Mouse (Mus musculus) small intestine, adult 2 months (tissue): ENCODE results near the gene Rarg. TPM values are rescaled to one million over a fixed set of nuclear protein-coding genes. Genes with fewer than 3 reads are reported as not detected.

ENCODE experiments used
- H3K27ac ChIP-seq: fragments of 200-500 bp; 2 replicates; pipeline ENCODE4 v1.5.1; 2012; ENCODE audit warnings: low read depth, low read length, control low read depth, inconsistent platforms; ENCODE audit not compliant: insufficient read depth
- H3K27me3 ChIP-seq: fragments of 200-500 bp; 2 replicates; pipeline ENCODE4 v1.6.1; 2012; ENCODE audit warnings: mild to moderate bottlenecking, moderate library complexity, low read length, inconsistent platforms; ENCODE audit not compliant: control insufficient read depth, insufficient read depth
- H3K36me3 ChIP-seq: fragments of 200-500 bp; 2 replicates; pipeline ENCODE4 v1.6.1; 2012; ENCODE audit warnings: mild to moderate bottlenecking, low read length, control low read depth, inconsistent platforms; ENCODE audit not compliant: control insufficient read depth, insufficient read depth
- H3K4me1 ChIP-seq: fragments of 200-500 bp; 2 replicates; pipeline ENCODE4 v1.6.1; 2012; ENCODE audit warnings: low read length, inconsistent platforms, mixed read lengths; ENCODE audit not compliant: control insufficient read depth, insufficient read depth, insufficient read length
- H3K4me3 ChIP-seq: fragments of 200-500 bp; 2 replicates; pipeline ENCODE4 v1.5.1; 2012; ENCODE audit warnings: low read depth, mild to moderate bottlenecking, control low read depth, inconsistent platforms, low read length, moderate library complexity
- CTCF ChIP-seq: fragments of 200-500 bp; IDR thresholded peaks from 2 replicates; pipeline ENCODE4 v1.5.1; 2012; ENCODE audit warnings: low read depth, mild to moderate bottlenecking, control low read depth, inconsistent platforms, low read length, moderate library complexity, mixed read lengths; ENCODE audit not compliant: insufficient replicate concordance, insufficient read length; ENCODE audit errors: extremely low read depth
- POLR2A ChIP-seq: fragments of 200-500 bp; IDR thresholded peaks from 2 replicates; pipeline ENCODE4 v1.6.1; 2012; ENCODE audit warnings: low read depth, mild to moderate bottlenecking, control low read depth, inconsistent platforms, low read length, moderate library complexity
- WGBS: fragments of 180-500 bp; shearing (Covaris S2); methylation state at CpG from one replicate; pipeline ENCODE4 v1.1.7; 2018; 5-methylcytosine and 5-hydroxymethylcytosine counted together
- polyA plus RNA-seq: library from polyadenylated mRNA; depleted of rRNA; stranded (reverse); fragments of >200 nt; gene quantifications from 2 replicates; pipeline ENCODE4 v1.2.3, GENCODE M21; 2012

The Rarg gene
- polyA plus RNA-seq, 1 experiment, result 6.7 TPM

DNA sequence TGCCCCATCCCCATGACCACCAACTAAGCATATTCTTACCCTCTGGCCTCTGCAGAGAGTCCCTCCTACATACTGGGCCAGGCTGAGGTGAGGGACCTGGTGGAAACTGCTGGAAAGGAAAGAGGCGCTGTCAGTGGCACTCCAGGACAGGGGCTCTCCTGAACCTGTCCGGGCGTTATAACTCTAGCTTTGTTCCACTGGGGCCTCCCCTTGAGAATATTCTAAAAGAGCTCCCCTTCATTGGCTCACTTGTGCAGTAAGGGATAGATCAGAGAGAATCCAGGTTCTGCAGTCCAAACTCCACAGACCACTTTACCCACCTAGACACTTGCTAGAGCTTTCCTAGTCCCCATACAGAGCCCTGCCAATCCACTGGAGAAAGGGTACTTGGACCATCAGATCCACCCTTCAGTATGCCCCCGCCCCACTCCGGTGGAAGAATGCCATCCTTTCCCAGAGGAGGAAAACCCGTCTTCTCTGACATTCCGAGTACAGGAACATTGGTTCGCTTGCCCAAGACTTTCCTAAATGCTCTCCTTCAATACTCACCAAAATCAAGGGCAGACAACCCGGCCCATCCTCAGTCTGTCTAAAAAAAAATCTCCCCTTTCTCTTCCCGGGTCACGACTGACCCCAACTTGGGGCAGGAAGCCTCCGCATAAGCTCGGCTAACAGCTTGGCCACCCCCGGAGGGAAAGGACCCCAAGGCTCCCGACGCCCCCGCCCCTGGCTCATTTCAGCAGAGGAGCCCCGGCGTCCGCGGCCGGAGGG is 701 bp downstream of the Rarg start:
- TF ChIP-seq POLR2A (no peak), CTCF (no peak)
- Histone ChIP-seq H3K36me3 (no peaks in the 10 kb centered on the region), H3K27ac (no peak overlapping the region), H3K4me1 (peaks cover 3% of the 10 kb centered on the region), H3K27me3 (peaks cover 14% of the 10 kb centered on the region), H3K4me3 (peak overlapping the region; percentile 70)
- WGBS, result 23% methylated on average over 22 of the region's 22 CpGs

- H3K27ac ChIP-seq, result no peak overlapping the region
- TF ChIP-seq POLR2A (no peak), CTCF (no peak)
- no peaks in the 10 kb centered on the region for H3K36me3 ChIP-seq
- peaks cover 14% of the 10 kb centered on the region for H3K27me3 ChIP-seq
- peaks cover 3% of the 10 kb centered on the region for H3K4me1 ChIP-seq
- 56% methylated on average over 14 of the region's 14 CpGs for WGBS
- H3K4me3 ChIP-seq, result no peak overlapping the region
Observed at GRCm38 (mm10) chr15:102255547-102256255, 1.6 kb downstream of the Rarg start.

DNA sequence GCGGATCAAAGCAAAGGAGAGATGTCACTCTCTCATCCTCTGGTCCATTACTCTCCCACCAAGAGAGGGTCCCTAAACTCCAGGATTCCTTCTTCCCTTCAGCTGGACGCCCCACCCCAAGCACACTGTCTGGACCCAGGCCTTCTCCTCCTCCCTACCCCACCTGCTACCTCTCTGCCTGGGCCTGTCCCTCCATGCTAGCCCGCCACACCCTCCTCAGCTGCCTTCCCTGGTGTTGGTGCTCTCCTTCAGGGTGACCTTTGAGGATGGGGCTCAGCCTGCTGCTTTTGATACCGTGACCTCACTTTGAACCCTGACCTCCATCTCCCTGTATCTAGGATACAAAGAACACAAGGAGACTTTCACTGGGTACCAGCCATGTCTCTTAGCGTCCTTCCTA is 6.8 kb downstream of the Rarg start:
- Histone ChIP-seq H3K27me3 (peaks cover 6% of the 10 kb centered on the region), H3K36me3 (no peaks in the 10 kb centered on the region), H3K27ac (no peak overlapping the region), H3K4me1 (peaks cover 2% of the 10 kb centered on the region), H3K4me3 (no peak overlapping the region)
- WGBS, result 50% methylated on average over 5 of the region's 5 CpGs
- no peak for TF ChIP-seq CTCF
- TF ChIP-seq POLR2A, result no peak

DNA sequence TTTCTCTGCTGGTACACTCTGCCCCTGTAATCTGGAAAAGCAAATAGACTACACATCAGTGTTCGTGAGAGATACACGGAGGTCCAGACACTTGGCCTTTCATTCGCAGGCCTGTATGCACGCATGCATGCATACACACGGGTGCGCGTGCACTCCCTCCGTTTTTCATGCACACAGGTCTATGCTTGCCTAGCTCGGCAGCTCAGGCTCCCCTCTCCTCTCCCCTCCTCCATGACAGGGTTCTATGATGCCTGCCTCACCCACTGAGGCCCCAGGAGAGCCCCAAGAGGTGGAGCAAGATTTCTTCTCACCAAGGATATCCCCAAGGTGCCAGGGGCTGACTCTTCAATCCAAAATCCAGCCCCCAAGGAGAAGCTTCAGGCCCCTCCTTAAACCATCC is 7.3 kb downstream of the Rarg start:
- Histone ChIP-seq H3K27me3 (peaks cover 6% of the 10 kb centered on the region), H3K27ac (no peak overlapping the region), H3K36me3 (no peaks in the 10 kb centered on the region), H3K4me3 (no peak overlapping the region), H3K4me1 (peaks cover 4% of the 10 kb centered on the region)
- TF ChIP-seq POLR2A (no peak), CTCF (no peak)
- WGBS, result 53% methylated on average over 9 of the region's 9 CpGs

DNA sequence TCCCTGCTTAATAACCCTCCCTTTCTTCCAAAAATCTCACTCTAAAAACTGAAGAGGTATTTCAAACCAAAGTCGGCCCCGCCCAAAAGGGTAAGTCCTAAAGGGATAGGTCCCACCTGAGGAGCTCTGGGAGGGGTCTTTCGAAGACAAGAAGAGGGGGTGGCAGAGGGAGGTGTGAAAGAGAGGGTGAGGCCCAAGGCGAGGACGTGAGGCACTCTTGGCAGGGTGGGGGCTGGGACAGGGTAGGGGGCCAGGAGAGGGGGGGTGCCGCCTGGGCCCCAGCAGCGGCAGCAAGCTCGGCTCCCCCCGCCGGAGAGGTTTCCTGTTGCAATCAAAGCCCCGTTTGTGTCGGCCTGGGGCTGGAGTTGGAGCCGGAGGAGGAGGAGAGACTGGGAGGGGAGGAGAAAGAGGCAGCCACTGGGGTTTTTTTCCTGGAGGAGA is 8.0 kb downstream of the Rarg start:
- H3K27me3 ChIP-seq, result peaks cover 6% of the 10 kb centered on the region
- H3K4me3 ChIP-seq, result no peak overlapping the region
- H3K27ac ChIP-seq, result no peak overlapping the region
- WGBS, result 12% methylated on average over 13 of the region's 13 CpGs
- H3K36me3 ChIP-seq, result no peaks in the 10 kb centered on the region
- H3K4me1 ChIP-seq, result peaks cover 4% of the 10 kb centered on the region
- TF ChIP-seq CTCF, result no peak
- TF ChIP-seq POLR2A, result no peak

DNA sequence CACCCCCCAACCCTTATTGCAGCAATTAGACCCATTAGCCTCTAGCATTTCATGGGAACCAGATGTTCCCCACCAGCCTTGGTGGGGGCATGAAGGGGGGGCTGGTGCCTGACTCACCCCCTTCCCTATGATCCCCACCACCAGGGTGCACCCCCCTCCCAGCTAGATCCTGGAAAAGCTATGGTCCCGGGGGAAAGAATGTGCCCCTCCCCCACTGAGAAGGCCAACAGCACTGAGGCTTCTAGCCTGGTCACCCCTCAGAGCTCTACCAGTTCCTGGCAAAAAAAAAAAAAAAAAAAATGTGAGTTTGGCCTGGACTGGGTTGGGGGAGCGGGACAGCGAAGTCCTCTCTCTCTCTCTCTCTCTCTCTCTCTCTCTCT is 8.5 kb downstream of the Rarg start:
- WGBS, result 35% methylated on average over 3 of the region's 3 CpGs
- H3K4me3 ChIP-seq, result no peak overlapping the region
- peaks cover 7% of the 10 kb centered on the region for H3K4me1 ChIP-seq
- H3K27me3 ChIP-seq, result peaks cover 6% of the 10 kb centered on the region
- H3K27ac ChIP-seq, result no peak overlapping the region
- H3K36me3 ChIP-seq, result no peaks in the 10 kb centered on the region
- TF ChIP-seq POLR2A (no peak), CTCF (no peak)

GRCm38 (mm10) chr15:102248131-102248811 is 9.0 kb downstream of the Rarg start:
- Histone ChIP-seq H3K27me3 (peaks cover 6% of the 10 kb centered on the region), H3K4me3 (peak overlapping the region; percentile 85), H3K27ac (peak overlapping the region; percentile 64), H3K36me3 (no peaks in the 10 kb centered on the region), H3K4me1 (peaks cover 11% of the 10 kb centered on the region)
- no peak for TF ChIP-seq POLR2A
- TF ChIP-seq CTCF, result no peak
- 17% methylated on average over 8 of the region's 8 CpGs for WGBS
